Mouse (Mus musculus) lung, embryonic 15.5 days (tissue): ENCODE measurements around the gene Wiz. TPM values are rescaled to one million over a fixed set of nuclear protein-coding genes. Genes with fewer than 3 reads are reported as not detected.

Experiments used
- ATAC-seq: fragments of 200-750 bp; cut with Nextera tagmentation; 2 replicates; pipeline ENCODE4 v1.8.0; 2017; ENCODE audit warnings: moderate number of reproducible peaks, borderline replicate concordance; ENCODE audit not compliant: low FRiP score, low TSS enrichment; ENCODE audit errors: extremely low read depth
- H3K27ac ChIP-seq: fragments of 300-500 bp; sonication (generic); 2 replicates; pipeline ENCODE4 v1.5.1; 2015; ENCODE audit warnings: moderate library complexity, mild to moderate bottlenecking, inconsistent platforms
- H3K27me3 ChIP-seq: fragments of 300-500 bp; sonication (generic); 2 replicates; pipeline ENCODE4 v1.6.1; 2015; ENCODE audit warnings: inconsistent platforms
- H3K36me3 ChIP-seq: fragments of 300-500 bp; sonication (generic); 2 replicates; pipeline ENCODE4 v1.6.1; 2015; ENCODE audit warnings: inconsistent platforms
- H3K4me1 ChIP-seq: fragments of 300-500 bp; sonication (generic); 2 replicates; pipeline ENCODE4 v1.6.1; 2015; ENCODE audit warnings: inconsistent platforms
- H3K4me2 ChIP-seq: fragments of 300-500 bp; sonication (generic); 2 replicates; pipeline ENCODE4 v1.6.1; 2015; ENCODE audit warnings: inconsistent platforms, mild to moderate bottlenecking, moderate library complexity
- H3K4me3 ChIP-seq: fragments of 300-500 bp; sonication (generic); 2 replicates; pipeline ENCODE4 v1.5.1; 2015; ENCODE audit warnings: mild to moderate bottlenecking, inconsistent platforms
- H3K9ac ChIP-seq: fragments of 300-500 bp; sonication (generic); 2 replicates; pipeline ENCODE4 v1.6.1; 2015; ENCODE audit warnings: inconsistent platforms
- H3K9me3 ChIP-seq: fragments of 300-500 bp; sonication (generic); 2 replicates; pipeline ENCODE4 v1.6.1; 2016; ENCODE audit warnings: inconsistent platforms
- WGBS: fragments of 180-500 bp; shearing (Covaris S2); methylation state at CpG from one replicate; pipeline ENCODE4 v1.1.7; 2015; 5-methylcytosine and 5-hydroxymethylcytosine counted together
- polyA plus RNA-seq: library from polyadenylated mRNA; unstranded; fragments of >200 nt; fragmentation: Nextera tagmentation; extraction: Ambion mirVana; gene quantifications from 2 replicates; pipeline ENCODE4 v1.2.1, GENCODE M21; 2015

Wiz gene
- polyA plus RNA-seq, 1 experiment from 2014 or later = 26.9 TPM

DNA sequence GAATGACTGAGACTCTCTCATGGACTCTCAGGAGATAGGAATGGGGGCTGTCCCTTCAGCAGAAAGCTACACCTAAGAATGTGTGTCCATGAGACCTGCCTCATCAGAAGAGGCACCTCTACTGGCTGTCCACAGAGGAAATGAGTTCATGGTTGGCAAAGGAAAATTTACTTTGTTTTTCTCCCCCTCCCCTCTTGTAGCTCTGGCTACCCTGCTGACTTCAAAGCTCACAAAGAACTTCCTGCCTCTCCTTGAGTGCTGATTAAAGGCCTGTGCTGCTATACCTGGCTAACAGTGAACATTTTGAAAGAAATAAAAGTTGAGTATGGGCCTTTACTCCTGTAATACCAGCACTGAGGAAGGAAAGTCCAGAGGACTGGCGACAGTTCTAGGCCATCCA is 48.1 kb downstream of the Wiz start:
- Histone ChIP-seq H3K4me2 (no peak overlapping the region), H3K9ac (no peak overlapping the region), H3K4me3 (no peak overlapping the region), H3K27me3 (no peaks in the 10 kb centered on the region), H3K4me1 (no peaks in the 10 kb centered on the region), H3K27ac (no peak overlapping the region), H3K9me3 (no peaks in the 10 kb centered on the region), H3K36me3 (peaks cover 59% of the 10 kb centered on the region)
- WGBS = 85% methylated on average over 1 of the region's 1 CpGs
- ATAC-seq = no peak

DNA sequence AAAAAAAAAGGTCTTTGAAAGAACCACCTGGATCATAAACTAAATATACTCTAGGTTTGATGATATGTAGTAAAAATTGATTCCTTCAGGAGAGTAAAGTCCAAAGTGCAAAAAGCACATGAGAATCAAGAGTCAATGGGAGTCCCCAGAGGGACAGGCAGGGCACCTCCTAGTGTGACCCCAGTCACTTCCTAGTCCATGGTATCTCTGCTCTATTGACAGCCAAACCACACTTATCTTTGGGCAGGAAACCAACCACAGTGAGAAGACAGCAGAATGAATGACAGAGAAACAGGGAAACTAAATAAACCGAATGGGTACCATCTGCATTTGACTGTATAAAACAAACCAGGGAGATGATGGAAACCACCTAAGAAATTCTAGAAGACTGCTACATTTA is 49.1 kb downstream of the Wiz start:
- no peaks in the 10 kb centered on the region for H3K27me3 ChIP-seq
- H3K4me2 ChIP-seq = no peak overlapping the region
- H3K27ac ChIP-seq = no peak overlapping the region
- H3K36me3 ChIP-seq = peaks cover 69% of the 10 kb centered on the region
- no peak overlapping the region for H3K9ac ChIP-seq
- no peak overlapping the region for H3K4me3 ChIP-seq
- H3K9me3 ChIP-seq = no peaks in the 10 kb centered on the region
- WGBS = 69% methylated on average over 1 of the region's 1 CpGs
- ATAC-seq = no peak
- no peaks in the 10 kb centered on the region for H3K4me1 ChIP-seq

DNA sequence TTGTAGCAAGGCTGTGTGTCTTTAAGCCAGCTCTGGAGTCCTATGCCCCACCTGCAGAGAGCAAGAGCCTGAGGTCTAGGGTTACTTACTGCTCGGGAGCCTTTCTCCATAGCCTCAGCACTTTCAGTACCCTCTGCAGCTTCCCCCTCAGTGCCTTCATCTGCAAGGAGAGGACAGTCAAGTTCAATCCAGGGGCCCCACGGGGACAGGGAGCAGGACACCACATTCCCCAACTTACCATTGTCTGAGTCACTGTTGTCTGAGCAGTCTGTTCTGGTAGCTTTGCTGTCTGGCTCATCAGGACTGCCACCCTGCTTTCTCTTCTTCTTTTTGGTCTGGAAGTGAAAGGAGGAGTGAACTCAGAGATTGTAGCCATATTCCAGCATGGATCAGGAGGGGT is 53.4 kb downstream of the Wiz start:
- ATAC-seq = no peak
- Histone ChIP-seq H3K9me3 (no peaks in the 10 kb centered on the region), H3K27ac (no peak overlapping the region), H3K36me3 (peaks cover 79% of the 10 kb centered on the region), H3K4me2 (no peak overlapping the region), H3K27me3 (no peaks in the 10 kb centered on the region), H3K9ac (no peak overlapping the region), H3K4me1 (no peaks in the 10 kb centered on the region), H3K4me3 (no peak overlapping the region)
- 79% methylated on average over 2 of the region's 2 CpGs for WGBS

DNA sequence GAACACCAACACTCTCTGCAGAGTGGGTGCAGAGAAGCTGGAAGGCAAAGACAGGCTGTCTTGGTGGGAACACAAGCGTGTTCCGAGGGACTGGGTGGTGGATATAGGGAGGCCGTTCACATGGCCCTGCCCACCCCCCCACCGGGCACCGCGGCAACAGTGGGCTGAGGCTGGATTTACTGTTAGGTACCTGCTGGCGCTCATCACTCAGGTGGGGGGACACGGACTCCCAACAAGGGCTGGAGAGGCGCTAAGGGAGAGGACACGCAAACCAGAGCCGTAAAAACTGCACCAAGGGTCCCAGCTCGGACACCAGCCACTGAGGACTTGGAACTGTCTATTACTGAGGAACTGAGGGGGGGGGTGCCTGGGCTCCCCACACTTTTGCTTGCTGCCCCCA is 54.3 kb downstream of the Wiz start:
- H3K9ac ChIP-seq = no peak overlapping the region
- no peak overlapping the region for H3K4me2 ChIP-seq
- H3K4me3 ChIP-seq = no peak overlapping the region
- peaks cover 86% of the 10 kb centered on the region for H3K36me3 ChIP-seq
- no peak overlapping the region for H3K27ac ChIP-seq
- H3K4me1 ChIP-seq = no peaks in the 10 kb centered on the region
- 91% methylated on average over 12 of the region's 12 CpGs for WGBS
- H3K27me3 ChIP-seq = no peaks in the 10 kb centered on the region
- ATAC-seq = peak; percentile 30; the same call in 1 of the 2 replicates
- H3K9me3 ChIP-seq = no peaks in the 10 kb centered on the region

DNA sequence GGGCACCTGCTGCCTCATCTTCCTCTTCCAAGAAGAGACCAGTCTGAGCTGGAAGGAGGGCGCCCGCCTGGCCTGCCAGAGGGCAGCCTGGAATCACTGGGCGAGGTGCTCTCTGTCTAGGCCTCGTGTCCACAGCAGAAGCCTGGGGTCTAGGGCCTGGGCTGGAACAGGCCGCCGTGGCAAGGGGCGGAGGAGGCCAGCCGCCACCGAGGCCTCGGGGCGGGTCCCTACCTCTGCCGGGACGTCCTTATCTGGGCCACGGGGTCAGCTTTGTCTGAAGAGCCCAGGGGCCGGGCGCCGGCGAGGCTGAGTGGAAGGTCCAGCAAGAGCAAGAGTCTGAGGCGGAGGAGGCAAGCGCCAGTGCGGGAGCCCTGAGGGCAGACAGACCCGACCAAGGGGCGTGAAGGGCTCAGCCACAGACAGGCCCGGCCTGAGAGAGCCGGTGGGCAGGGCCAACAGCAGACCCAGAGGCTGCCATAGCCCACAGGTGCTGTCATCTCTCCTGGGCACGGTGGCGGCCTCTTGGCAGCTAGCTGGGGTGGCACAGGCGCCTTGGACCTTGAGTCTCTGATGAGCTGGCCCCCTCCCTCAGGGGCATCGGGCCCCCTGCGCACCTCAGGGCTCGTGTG is 55.5 kb downstream of the Wiz start:
- H3K4me3 ChIP-seq = no peak overlapping the region
- H3K4me2 ChIP-seq = no peak overlapping the region
- H3K27ac ChIP-seq = no peak overlapping the region
- no peaks in the 10 kb centered on the region for H3K4me1 ChIP-seq
- ATAC-seq = peak; percentile 21; the same call in 1 of the 2 replicates
- H3K9ac ChIP-seq = no peak overlapping the region
- 65% methylated on average over 31 of the region's 31 CpGs for WGBS
- no peaks in the 10 kb centered on the region for H3K27me3 ChIP-seq
- no peaks in the 10 kb centered on the region for H3K9me3 ChIP-seq
- H3K36me3 ChIP-seq = peaks cover 85% of the 10 kb centered on the region

- H3K9me3 ChIP-seq = no peaks in the 10 kb centered on the region
- ATAC-seq = no peak
- no peak overlapping the region for H3K4me3 ChIP-seq
- no peaks in the 10 kb centered on the region for H3K27me3 ChIP-seq
- H3K4me1 ChIP-seq = no peaks in the 10 kb centered on the region
- no peak overlapping the region for H3K27ac ChIP-seq
- peaks cover 65% of the 10 kb centered on the region for H3K36me3 ChIP-seq
- H3K4me2 ChIP-seq = no peak overlapping the region
- H3K9ac ChIP-seq = no peak overlapping the region
Measured at GRCm38 (mm10) chr17:32327501-32327900, 61.7 kb downstream of the Wiz start.

DNA sequence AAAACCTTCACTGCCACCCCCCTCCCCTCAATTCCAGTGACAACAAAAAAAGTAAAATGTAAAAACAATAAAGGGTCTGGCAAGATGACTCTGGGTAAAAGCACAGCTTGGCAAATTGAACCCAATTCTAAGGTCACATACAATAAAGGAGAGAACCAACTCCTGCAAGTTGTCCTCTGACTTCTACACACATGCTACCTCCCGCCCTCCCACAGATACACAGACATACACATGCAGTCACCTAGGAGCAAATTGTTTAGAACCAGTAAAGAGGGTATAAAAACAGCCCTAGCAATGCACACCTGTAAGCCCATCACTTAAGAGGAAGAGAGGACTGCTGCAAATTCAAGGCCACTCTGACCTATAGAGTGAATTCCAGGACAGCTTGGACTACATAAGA is 66.4 kb downstream of the Wiz start:
- H3K4me1 ChIP-seq = peaks cover 21% of the 10 kb centered on the region
- H3K9me3 ChIP-seq = no peaks in the 10 kb centered on the region
- H3K27me3 ChIP-seq = no peaks in the 10 kb centered on the region
- no peak overlapping the region for H3K9ac ChIP-seq
- no peak overlapping the region for H3K27ac ChIP-seq
- H3K4me2 ChIP-seq = no peak overlapping the region
- whole genome bisulfite sequencing = 87% methylated on average over 1 of the region's 1 CpGs
- no peak for ATAC-seq
- no peak overlapping the region for H3K4me3 ChIP-seq
- H3K36me3 ChIP-seq = peaks cover 43% of the 10 kb centered on the region

- no peaks in the 10 kb centered on the region for H3K27me3 ChIP-seq
- H3K4me2 ChIP-seq = peak overlapping the region; percentile 81
- no peaks in the 10 kb centered on the region for H3K9me3 ChIP-seq
- H3K4me3 ChIP-seq = peak overlapping the region; percentile 65
- 0 out of 2 replicates have a peak, but pooled peaks have one; percentile 0 for ATAC-seq
- peaks cover 21% of the 10 kb centered on the region for H3K4me1 ChIP-seq
- peak overlapping the region; percentile 71 for H3K9ac ChIP-seq
- WGBS = 12% methylated on average over 6 of the region's 6 CpGs
- peak overlapping the region; percentile 94 for H3K27ac ChIP-seq
- H3K36me3 ChIP-seq = peaks cover 45% of the 10 kb centered on the region
Measured at GRCm38 (mm10) chr17:32321836-32322235, 67.4 kb downstream of the Wiz start.

- peaks cover 45% of the 10 kb centered on the region for H3K36me3 ChIP-seq
- WGBS = under 1% methylated on average over 23 of the region's 23 CpGs
- H3K4me2 ChIP-seq = peak overlapping the region; percentile 81
- peak overlapping the region; percentile 65 for H3K4me3 ChIP-seq
- H3K27ac ChIP-seq = peak overlapping the region; percentile 94
- H3K4me1 ChIP-seq = peaks cover 21% of the 10 kb centered on the region
- peak overlapping the region; percentile 71 for H3K9ac ChIP-seq
- no peaks in the 10 kb centered on the region for H3K9me3 ChIP-seq
- no peaks in the 10 kb centered on the region for H3K27me3 ChIP-seq
- peak; percentile 73 for ATAC-seq
Measured at GRCm38 (mm10) chr17:32321390-32321734, 67.9 kb downstream of the Wiz start.

GRCm38 (mm10) chr17:32320597-32321389 is 68.4 kb downstream of the Wiz start, which contains the start of gene Akap8:
Akap8 (minus strand) TSS chr17:32321238.
- H3K27me3 ChIP-seq = no peaks in the 10 kb centered on the region
- peak; percentile 99 for ATAC-seq
- H3K4me1 ChIP-seq = peaks cover 21% of the 10 kb centered on the region
- peak within 1 kb of the TSS; percentile 81 for H3K4me2 ChIP-seq
- peak within 1 kb of the TSS; percentile 65 for H3K4me3 ChIP-seq
- H3K9ac ChIP-seq = peak within 1 kb of the TSS; percentile 80
- H3K27ac ChIP-seq = peak within 1 kb of the TSS; percentile 94
- peaks cover 45% of the 10 kb centered on the region for H3K36me3 ChIP-seq
- no peaks in the 10 kb centered on the region for H3K9me3 ChIP-seq
- 1% methylated on average over 83 of the region's 83 CpGs for WGBS

DNA sequence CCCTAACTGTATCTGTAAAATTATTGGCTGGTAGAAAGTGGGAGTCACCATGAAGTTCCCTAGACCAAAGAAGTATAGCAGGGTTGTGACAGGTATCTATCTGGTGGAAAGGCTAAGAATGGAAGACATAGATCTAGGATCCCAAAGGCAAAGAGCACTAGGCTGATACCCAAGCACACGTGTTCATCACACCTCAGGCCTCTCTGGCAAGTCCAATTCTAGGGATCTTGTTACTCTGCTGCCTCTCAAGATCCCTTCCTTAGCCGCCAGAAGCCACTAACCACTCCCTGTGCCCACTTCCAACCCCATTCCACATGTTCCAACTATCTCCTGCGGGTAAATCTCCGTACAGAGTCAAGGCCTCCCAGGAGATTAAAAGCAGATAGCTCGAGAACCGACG is 69.3 kb downstream of the Wiz start:
- ATAC-seq = no peak
- peak overlapping the region; percentile 78 for H3K4me2 ChIP-seq

GRCm38 (mm10) chr17:32317708-32318107 is 71.5 kb downstream of the Wiz start:
- Histone ChIP-seq H3K4me3 (no peak overlapping the region), H3K36me3 (peaks cover 60% of the 10 kb centered on the region), H3K27ac (no peak overlapping the region), H3K9me3 (no peaks in the 10 kb centered on the region), H3K27me3 (no peaks in the 10 kb centered on the region), H3K9ac (no peak overlapping the region), H3K4me2 (no peak overlapping the region), H3K4me1 (peaks cover 21% of the 10 kb centered on the region)
- ATAC-seq = no peak
- 80% methylated on average over 3 of the region's 3 CpGs for WGBS

More for the DNA sequence above, 69.3 kb downstream of the Wiz start:
- Histone ChIP-seq H3K27ac (peak overlapping the region; percentile 94), H3K4me1 (peaks cover 21% of the 10 kb centered on the region), H3K4me3 (peak overlapping the region; percentile 65), H3K27me3 (no peaks in the 10 kb centered on the region), H3K9me3 (no peaks in the 10 kb centered on the region), H3K9ac (peak overlapping the region; percentile 80), H3K36me3 (peaks cover 51% of the 10 kb centered on the region)
- WGBS = under 1% methylated on average over 7 of the region's 7 CpGs
